Mouse (Mus musculus) spleen, adult 18-20 months (tissue): ENCODE data around the gene C1qa.

Experiments
- DNase-seq, 2 experiments: peaks; one replicate each; pipeline ENCODE4 v3.0.0; 2022; ENCODE audit warnings: mixed read lengths in 2 of 2

The C1qa gene

GRCm38 (mm10) chr4:136855081-136855480 is 43.5 kb downstream of the C1qa start:
- DNase-seq = no peak

GRCm38 (mm10) chr4:136852989-136853388 is 45.6 kb downstream of the C1qa start:
- no peak for DNase-seq

GRCm38 (mm10) chr4:136852119-136852518 is 46.5 kb downstream of the C1qa start:
- no peak for DNase-seq

- DNase-seq = no peak
Measured at GRCm38 (mm10) chr4:136848565-136848964, 50.0 kb downstream of the C1qa start.

- DNase-seq = no peak
Measured at GRCm38 (mm10) chr4:136847166-136847565, 51.4 kb downstream of the C1qa start.
